8 mouse cellular contexts compared by ENCODE assay signal in genomic region chr3:30508930-30509910, GRCm38 (mm10). TPM values are rescaled to one million over a fixed set of nuclear protein-coding genes. Genes with fewer than 3 reads are reported as not detected.
DNase-seq lines count a peak whose midpoint lies in the region; ATAC-seq lines count a peak whose summit lies in the region.

No protein-coding gene starts in this region.

- intact Hi-C loops in left cerebral cortex, postnatal 4 days (cut with DNase I) = loop anchor here (10.0 kb wide), 1 partner anchor 294 kb away; no protein-coding TSS in a partner anchor

- H3K9ac ChIP-seq in forebrain, embryonic 11.5 days (ENCODE audit: low read length) = peak overlapping the region; percentile 83
- peak overlapping the region; percentile 98 for H3K9ac ChIP-seq in limb, embryonic 11.5 days (ENCODE audit: low read length)
- H3K9ac ChIP-seq in midbrain, embryonic 12.5 days (replicated peaks) = peak overlapping the region; percentile 75

- H3K4me3 ChIP-seq in forebrain, embryonic 11.5 days (ENCODE audit: low read depth, low read length) = peak overlapping the region; percentile 66
- peak overlapping the region; percentile 77 for H3K4me3 ChIP-seq in limb, embryonic 11.5 days (ENCODE audit: low read depth, low read length)
- peak overlapping the region; percentile 72 for H3K4me3 ChIP-seq in midbrain, embryonic 12.5 days

- no peaks in the 10 kb centered on the region for H3K36me3 ChIP-seq in forebrain, embryonic 11.5 days (ENCODE audit: control insufficient read depth, insufficient read depth, low read length)
- H3K36me3 ChIP-seq in limb, embryonic 11.5 days (ENCODE audit: control insufficient read depth, insufficient read depth, low read length) = no peaks in the 10 kb centered on the region
- no peaks in the 10 kb centered on the region for H3K36me3 ChIP-seq in midbrain, embryonic 12.5 days

- peak overlapping the region; percentile 85 for H3K27ac ChIP-seq in forebrain, embryonic 11.5 days (ENCODE audit: low read depth, low read length)
- peak overlapping the region; percentile 100 for H3K27ac ChIP-seq in limb, embryonic 11.5 days (replicated peaks; ENCODE audit: low read depth, low read length)
- peak overlapping the region; percentile 94 for H3K27ac ChIP-seq in midbrain, embryonic 12.5 days (replicated peaks)

- DNase-seq in left cerebral cortex, postnatal 4 days = peak; percentile 36
- no peak for DNase-seq in left cerebral cortex, adult 9 months (ENCODE audit: low spot score in 2 of 2)
- peak; percentile 89 for DNase-seq in forebrain, embryonic 11.5 days (ENCODE audit: low spot score)
- peak; percentile 94 for DNase-seq in limb, embryonic 11.5 days (ENCODE audit: low spot score)
- no peak for DNase-seq in c-Kit-positive CD71-positive TER-119-positive erythroid progenitor cells, embryonic 14.5 days (ENCODE audit: low spot score)

- ATAC-seq in forebrain, embryonic 11.5 days (replicated peaks; ENCODE audit: low FRiP score) = peak; percentile 39
- 0 out of 4 replicates have a peak, but pooled peaks have one; percentile 6 to 7 for ATAC-seq in hematopoietic stem cell, adult 5-6 weeks (replicated peaks in 1 of 2; ENCODE audit: insufficient read depth in 1 of 2, low FRiP score in 2 of 2, low TSS enrichment in 1 of 2, low read depth in 1 of 2, poor library complexity in 2 of 2, severe bottlenecking in 2 of 2)
- ATAC-seq in limb, embryonic 11.5 days (ENCODE audit: insufficient number of reproducible peaks, low FRiP score, low TSS enrichment, low read depth) = peak; percentile 48
- peak; percentile 70 for ATAC-seq in midbrain, embryonic 12.5 days (ENCODE audit: low FRiP score, low read depth)
- no peak for ATAC-seq in inflammation-experienced regulatory T-cells, adult 6 months

- peak overlapping the region; percentile 95 for H3K4me2 ChIP-seq in forebrain, embryonic 11.5 days (ENCODE audit: low read depth, low read length, severe bottlenecking)
- peak overlapping the region; percentile 90 for H3K4me2 ChIP-seq in limb, embryonic 11.5 days (ENCODE audit: low read depth, severe bottlenecking)
- H3K4me2 ChIP-seq in midbrain, embryonic 12.5 days (replicated peaks) = peak overlapping the region; percentile 88

- peaks cover 19% of the 10 kb centered on the region; the same call in 1 of the 2 replicates for H3K4me1 ChIP-seq in forebrain, embryonic 11.5 days (replicated peaks; ENCODE audit: control insufficient read depth, insufficient read depth, low read length)
- peaks cover 42% of the 10 kb centered on the region for H3K4me1 ChIP-seq in limb, embryonic 11.5 days (ENCODE audit: control insufficient read depth, insufficient read depth, low read length)
- peaks cover 61% of the 10 kb centered on the region for H3K4me1 ChIP-seq in midbrain, embryonic 12.5 days

- peaks cover 30% of the 10 kb centered on the region for H3K27me3 ChIP-seq in forebrain, embryonic 11.5 days (ENCODE audit: control insufficient read depth, insufficient read depth, low read length)
- no peaks in the 10 kb centered on the region for H3K27me3 ChIP-seq in limb, embryonic 11.5 days (ENCODE audit: control insufficient read depth, insufficient read depth, low read length)
- H3K27me3 ChIP-seq in midbrain, embryonic 12.5 days = peaks cover 76% of the 10 kb centered on the region

- no peaks in the 10 kb centered on the region for H3K9me3 ChIP-seq in forebrain, embryonic 11.5 days (ENCODE audit: control insufficient read depth, low read length)
- H3K9me3 ChIP-seq in limb, embryonic 11.5 days (ENCODE audit: control insufficient read depth, low read length) = no peaks in the 10 kb centered on the region
- H3K9me3 ChIP-seq in midbrain, embryonic 12.5 days = no peaks in the 10 kb centered on the region

- under 1% methylated on average over 43 of the region's 55 CpGs for WGBS in forebrain, embryonic 11.5 days
- under 1% methylated on average over 40 of the region's 55 CpGs for WGBS in limb, embryonic 11.5 days
- WGBS in midbrain, embryonic 12.5 days = under 1% methylated on average over 43 of the region's 55 CpGs

RNA-seq across cellular contexts. Expression of gene Mecom, which starts 38.6 kb away (rescaled TPM):
- 1 to 10 TPM; 5.3 to 6.0 TPM for total RNA-seq in left cerebral cortex, postnatal 4 days (2021)
- polyA plus RNA-seq in forebrain, embryonic 11.5 days (2014; fragmentation: Nextera tagmentation; extraction: Ambion mirVana) = 17.6 and 19.5 TPM in 2 replicates
- 82.2 and 104 TPM in 2 replicates for total RNA-seq in hematopoietic stem cell, adult 5-6 weeks (2017)
- polyA plus RNA-seq in limb, embryonic 11.5 days (2014; fragmentation: Nextera tagmentation; extraction: Ambion mirVana) = 218 and 228 TPM in 2 replicates
- polyA plus RNA-seq in midbrain, embryonic 12.5 days (2016; fragmentation: Nextera tagmentation; extraction: Ambion mirVana) = 25.9 and 33.2 TPM in 2 replicates
- polyA plus RNA-seq in inflammation-experienced regulatory T-cells, adult 6 months (2017; shearing (Covaris generic)) = not detected

Comparison
In these comparisons a context has a peak if more than half of its experiments do, and no peak if none do; other contexts are left out.
1. DNase-seq: peak in left cerebral cortex, postnatal 4 days (single experiment), forebrain, embryonic 11.5 days (single experiment) and limb, embryonic 11.5 days (single experiment); none in left cerebral cortex, adult 9 months (0 of 2) and c-Kit-positive CD71-positive TER-119-positive erythroid progenitor cells, embryonic 14.5 days (single experiment).
2. RNA of gene Mecom, which starts 38.6 kb away (polyA plus RNA-seq): 218 to 228 TPM in limb, embryonic 11.5 days, 25.9 to 33.2 TPM in midbrain, embryonic 12.5 days and 17.6 to 19.5 TPM in forebrain, embryonic 11.5 days; not detected in inflammation-experienced regulatory T-cells, adult 6 months; every median in the first group is over 10 times any median in the second.
3. Peak in every context shown above with its lines, with median percentiles within 50 percentile points of each other: H3K27ac ChIP-seq, H3K4me2 ChIP-seq, H3K4me3 ChIP-seq and H3K9ac ChIP-seq.